Mouse (Mus musculus): ENCODE results near the gene Uts2b.

Gene Uts2b

DNA sequence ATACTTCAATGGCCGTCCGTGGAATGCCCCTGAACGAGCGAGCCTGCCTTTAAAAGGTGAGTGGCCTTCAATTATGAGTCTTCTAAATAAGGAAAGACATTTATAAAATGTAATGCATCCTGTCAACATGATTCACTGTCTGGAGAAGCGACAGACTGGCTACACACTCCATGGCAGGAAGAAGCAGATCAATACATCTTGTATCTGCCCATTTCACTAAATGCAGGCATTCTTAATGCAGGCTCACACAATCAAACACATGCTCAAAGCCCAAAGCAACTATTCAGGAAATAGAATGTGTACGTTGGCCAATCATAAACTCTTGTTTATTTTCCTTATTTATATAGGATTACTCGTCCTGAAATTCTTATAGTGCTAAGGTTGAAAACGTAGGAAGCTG lies at the start of gene Uts2b:
Gene Uts2b (minus strand): TSS at position 49 of the 400 bp plus-strand sequence.
- DNase-seq = no peak

DNA sequence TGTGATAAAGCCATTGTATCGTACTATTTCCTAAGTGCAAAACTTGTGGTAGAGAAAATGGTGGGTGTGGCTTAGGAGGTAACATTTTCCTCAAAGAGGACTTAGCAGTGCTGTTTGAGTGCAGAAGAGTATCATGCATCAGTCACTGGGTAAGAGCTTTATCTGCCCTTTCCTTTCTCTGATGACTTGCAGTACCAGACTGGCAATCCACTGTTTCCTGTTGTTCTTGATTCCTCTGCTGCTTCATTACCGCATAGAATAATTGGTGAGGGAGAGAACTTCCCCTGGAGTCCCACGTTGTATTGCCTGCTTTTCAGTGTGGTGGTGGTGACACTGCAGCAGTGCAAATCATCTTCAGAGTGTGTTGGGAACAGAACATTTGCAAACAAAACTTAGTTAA lies 47.6 kb upstream of the Uts2b start:
- no peak for DNase-seq

DNA sequence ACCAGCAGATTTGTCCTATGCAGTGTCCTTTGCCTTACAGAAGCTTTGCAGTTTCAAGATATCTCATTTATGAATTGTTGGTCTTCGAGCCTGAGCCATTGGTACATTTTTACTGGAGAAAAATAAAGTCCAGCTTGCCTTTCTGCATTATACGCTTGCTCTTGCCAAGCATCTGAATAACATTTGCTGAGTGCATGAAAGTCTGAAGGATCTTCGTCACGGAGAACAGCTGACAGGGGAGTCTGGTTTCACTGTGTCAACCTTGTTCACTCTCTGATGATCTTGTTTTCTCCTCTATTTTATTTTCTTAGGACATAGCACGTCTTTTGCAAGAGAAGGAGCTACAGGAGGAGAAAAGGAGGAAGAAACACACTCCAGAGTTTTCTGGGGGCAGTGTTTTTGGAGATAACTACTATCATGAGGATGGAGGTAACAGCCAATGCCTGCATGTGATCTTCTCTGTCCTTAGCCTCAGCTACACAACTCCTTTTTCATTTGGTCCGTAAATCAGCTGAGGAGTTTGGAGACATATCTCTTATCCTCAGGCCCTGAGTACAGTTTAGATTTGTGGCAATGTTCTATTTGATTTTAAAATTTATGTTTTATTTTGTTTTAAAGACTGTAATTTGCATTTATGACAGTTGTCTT lies 47.0 kb upstream of the Uts2b start:
- no peak for DNase-seq

DNA sequence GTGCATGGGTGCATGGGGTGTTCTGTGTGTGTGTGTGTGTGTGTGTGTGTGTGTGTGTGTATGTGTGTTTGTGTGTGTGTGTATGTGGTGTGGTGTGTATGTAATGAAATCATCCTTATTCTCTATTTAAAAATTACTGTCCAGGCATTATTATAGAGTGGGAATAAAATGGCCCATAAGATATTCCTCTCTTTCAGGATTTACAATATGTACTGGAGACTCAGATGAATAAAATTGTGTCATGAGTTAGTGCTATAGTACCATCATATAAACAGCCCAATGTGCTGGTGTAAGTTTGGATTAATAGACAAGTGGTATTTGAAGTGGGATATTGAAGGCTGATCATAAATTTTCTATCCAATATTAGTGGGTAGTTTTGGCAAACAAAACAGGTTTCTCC lies 34.1 kb upstream of the Uts2b start:
- DNase-seq = no peak

DNA sequence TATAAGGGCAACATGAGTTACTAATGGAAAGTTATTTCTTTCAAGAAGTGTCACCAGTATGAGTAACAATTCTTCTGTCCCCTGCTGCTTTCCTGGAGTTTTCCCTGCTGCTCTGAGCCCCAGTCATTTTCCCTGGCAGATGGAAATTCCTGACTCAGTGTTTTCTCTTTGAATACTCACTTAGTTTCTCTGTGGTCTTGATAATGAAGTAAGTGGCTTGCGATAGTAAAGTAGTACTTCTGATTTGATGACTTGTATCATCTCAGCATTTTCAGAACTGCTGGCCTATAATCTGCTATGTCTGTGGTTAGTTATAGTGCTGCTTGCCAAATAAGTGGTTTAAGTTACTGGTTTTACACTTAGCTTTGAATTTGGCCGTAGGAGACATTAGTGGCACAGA lies 31.5 kb upstream of the Uts2b start:
- DNase-seq = no peak

DNA sequence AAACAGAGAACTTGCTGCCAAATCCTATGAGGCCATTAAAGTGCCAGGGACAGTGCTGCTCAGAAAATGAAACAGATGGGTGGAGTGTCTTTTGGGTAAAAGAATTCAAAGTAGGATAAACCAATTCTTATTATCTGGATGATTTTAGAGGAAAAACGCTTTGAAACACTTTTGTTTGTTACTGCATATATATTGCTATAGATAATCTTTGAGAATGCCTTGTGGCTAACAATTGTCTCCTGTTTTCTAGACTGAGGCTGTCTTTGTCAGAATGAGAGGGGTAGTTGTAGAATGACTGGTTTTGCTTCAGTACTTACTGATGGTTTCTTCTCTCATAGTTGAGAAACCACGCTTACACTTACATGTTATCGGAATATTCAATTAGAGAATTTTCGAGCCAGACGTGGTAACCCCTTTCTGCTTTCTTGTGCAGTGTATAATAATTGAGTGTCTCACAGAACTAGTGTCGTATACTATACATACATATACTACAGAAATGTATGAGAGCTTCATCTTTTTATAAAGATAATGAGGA lies 29.7 kb upstream of the Uts2b start:
- no peak for DNase-seq

DNA sequence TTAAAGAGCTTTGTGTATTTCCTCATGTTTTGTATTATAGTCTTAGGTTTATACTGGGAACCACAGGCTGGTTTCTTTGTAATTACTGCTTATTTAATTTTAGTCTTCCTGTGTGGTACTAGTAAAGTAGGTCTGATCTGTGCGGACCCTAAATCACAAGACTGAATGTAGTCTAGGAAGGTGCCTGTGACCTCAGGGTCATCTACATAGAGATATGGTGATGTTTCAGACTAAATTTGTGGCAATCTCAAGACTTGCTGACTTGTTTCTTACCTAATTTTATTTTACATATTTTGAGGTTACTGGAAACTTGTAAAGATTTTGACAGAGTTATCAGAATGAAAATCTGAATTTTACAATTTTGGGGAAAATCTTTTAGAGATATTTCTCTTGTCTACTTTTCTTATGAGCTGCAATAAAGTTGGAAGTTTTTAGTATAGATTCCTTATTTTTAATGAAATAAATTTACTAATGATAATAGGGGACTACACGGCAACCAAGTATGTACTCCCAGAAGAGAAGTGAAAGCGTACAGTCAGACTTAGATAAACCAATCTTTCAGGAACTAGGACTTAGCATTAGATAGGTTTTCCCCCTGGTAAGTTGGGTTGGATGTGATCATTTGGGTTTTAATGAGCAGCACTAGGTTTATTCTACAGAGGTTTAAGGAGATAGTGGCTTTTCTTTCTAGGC lies 29.1 kb upstream of the Uts2b start:
- no peak for DNase-seq

DNA sequence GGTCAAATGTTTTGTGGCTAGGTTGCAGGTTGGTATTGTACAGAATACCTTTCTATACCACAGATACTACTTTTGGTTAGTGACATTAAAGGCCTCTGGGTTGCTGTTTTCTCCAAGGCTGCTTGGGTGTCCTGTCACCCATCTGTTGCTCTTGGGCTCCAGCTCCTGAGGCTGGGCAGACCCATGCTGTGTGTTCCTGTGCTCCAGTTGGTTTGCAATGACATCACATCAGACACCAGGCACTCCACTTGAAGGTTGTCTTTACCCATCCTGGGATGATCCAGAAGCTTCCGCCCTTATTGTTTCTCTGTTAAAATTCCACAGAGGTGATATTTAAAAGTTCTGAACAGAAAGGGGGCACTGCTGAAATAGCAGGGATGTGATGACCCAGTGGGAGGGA lies 26.9 kb upstream of the Uts2b start:
- no peak for DNase-seq

DNA sequence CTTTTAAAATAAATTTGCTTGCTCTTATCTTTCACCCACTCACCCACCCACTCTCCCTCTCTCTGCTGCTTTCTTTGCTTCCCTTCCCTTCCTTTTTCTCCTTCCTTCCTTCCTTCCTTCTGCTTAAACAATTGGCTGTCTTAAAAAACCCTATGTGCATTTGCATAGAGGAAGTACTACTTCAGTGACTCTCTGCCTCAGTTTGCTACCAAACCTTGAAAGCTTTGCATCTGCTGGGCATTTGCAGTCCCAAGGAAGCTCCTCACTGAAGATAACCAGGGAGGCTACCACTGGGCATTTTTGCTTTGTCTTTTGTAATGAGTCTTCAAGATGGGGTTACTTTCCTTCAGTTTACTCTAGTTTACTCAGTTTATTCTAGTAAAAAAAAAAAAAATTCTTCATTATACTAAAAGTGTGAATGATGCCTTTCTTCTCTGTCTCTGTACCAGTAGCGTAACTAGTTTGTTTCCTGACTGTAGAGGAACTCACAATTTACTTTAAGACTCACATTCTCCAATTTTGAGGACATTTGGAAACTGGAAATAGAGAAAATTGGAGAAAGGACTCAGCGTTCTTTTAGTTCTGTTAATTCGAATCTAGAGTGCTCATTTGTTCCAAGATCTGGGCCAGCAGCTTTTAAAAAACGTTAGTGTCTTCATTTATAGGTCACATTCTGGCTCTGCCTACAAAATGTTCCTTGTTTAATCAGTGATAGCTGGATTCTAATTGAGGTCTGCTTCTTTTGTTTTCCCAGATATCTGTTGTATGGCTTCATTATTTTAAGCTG lies 25.4 kb upstream of the Uts2b start:
- DNase-seq = no peak

DNA sequence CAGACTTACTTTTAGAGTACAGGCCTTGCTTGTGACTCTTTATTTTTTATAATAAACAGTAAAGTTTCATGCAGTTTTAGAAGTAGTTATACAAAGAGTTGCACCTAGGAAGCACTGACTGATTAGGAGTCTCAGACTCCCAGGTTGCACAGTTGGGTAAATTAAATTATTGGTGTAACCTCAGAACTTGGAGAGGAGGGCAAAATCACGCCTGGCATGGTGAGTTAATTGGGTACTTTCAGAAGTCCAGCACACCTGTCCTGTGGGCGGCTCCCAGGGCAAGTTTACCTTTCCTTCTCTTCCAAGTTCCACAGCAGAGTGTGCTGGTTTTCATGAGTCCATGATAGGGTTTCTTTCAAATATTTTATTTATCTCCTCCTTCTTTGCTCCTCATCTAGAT lies 21.8 kb upstream of the Uts2b start:
- no peak for DNase-seq

DNA sequence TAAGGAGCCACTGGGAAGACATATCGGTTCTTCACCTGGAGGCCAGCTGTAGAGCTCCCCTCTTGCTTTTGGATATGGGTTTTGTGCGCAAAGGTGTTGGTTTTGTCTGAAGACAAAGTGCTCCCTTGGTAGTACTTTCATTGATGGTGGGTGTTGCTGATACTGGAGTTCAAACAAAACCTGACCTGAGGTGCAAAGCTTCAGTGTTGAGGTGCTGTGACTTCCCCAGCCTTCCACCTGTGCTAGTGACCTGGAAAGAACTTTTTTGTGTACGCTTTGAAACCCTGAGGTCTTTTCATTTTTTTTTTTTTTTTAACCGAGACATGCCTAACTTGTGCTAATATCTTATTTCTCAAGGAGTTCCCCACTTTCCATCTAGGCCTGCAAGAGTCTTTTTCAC lies 20.3 kb upstream of the Uts2b start:
- no peak for DNase-seq

DNA sequence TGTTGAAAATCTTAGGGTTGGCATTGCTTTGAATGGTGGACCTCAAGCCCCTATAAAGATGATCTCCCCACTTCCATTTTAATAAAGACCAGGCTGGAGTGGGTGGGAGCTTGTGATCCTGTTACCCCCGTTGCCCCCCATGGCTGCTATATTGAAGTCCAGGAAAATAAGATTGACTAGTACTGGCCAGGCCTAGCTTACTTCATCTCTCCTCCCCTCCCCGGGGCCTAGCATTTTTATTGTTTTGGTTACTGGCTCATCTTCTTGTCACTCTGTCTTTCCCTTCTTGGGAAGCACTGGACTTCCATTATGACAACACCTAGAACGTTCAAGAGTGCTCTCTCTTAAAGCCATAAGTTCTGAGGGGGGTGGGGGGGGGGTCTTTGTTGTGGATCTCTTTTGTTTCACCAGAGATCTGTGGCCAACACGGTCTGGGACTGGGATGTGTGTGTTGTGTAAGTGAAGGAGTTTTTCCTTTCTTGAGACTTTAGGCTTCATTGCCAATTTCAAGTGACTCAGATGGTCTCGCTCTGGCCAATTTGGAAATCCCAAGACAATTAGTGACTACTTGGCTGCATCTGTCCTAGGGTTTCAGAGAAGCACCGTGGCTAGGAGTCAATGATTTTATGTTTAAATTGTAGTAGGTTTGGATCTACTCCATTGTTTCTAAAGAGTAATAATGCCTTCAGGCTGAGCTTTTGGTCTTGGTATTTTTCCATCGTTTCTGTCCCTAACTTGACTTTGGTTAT lies 19.7 kb upstream of the Uts2b start:
- no peak for DNase-seq

DNA sequence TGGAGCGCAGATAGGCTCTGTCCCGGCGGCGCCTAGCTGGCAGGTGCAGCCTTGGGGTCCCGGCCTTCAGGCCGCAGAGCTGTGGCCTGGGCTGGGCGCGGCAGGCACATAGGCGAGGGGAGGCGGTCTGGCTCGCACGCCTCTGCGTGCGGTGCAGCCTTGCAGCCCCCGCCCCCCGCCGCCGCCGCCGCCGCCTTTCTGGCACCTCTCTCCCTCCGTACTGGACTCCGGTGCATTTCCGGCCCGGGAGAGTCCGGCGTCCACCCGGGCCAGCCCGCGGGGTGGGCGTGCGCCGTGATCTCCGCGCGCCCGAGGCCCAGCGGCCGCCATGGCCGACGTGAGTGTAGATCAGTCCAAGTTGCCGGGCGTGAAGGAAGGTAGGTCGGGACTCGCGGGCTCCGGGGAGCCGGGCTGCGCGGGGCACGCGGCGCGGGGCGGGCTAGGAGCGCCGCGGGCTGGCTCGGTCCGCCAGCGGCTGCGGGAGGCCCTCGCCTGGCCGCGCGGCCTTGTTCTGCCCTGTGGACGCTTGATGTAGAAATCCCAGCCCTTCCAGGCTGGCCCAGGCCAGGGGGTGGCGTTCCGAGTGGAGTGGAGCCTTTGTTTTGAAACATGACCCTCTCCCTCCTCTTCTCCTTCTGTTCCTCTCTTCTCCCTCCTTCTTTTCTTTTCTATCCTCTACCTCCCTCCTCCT lies 18.9 kb upstream of the Uts2b start, which contains the start of gene Ccdc50:
Gene Ccdc50 (plus strand): TSS at position 109 of the 691 bp plus-strand sequence.
- peak; percentile 73 for DNase-seq

DNA sequence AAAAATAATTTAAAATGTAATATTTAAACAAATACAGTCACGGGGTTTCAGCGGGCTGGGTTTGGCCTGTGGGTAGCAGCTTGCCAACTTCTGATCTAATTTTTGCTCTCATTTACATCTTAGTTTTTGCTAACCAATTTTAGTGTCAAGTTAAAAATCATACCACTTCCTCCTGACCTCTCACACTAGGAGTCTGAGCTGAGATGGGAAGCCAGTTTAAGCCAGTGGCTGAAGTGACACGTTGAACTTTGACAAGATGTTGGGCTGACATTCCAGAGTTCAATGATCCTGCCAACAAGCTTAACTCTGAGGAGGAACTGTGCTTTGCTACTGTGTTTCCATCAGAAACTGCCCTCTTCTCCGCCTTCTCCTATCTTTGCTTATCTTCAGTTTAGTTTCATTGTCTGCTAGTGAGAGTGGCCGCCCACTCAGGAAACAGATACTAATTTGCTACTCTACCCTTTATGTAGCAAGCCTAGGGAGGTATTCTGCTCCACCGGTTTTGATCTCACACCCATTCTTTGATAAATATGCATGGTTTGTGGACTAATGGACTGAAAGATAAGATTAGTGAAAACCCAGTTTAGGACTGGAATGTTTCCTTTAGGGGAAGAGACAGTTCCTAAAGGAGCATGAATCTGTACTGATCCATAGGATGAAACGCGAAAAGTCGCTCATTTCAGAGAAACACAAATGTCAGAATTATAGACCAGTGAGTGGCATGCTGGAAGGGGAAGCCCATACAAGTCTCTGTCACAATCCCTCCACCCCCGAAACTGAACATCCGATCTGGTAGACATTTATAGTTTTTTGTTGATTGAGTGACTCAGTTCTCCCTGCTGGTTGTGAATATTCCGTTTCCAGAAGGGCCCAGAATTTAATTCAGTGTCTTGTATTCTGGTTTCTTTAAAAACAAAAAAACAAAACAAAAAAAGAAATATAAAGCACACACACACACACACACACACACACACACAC lies 17.9 kb upstream of the Uts2b start:
- no peak for DNase-seq

DNA sequence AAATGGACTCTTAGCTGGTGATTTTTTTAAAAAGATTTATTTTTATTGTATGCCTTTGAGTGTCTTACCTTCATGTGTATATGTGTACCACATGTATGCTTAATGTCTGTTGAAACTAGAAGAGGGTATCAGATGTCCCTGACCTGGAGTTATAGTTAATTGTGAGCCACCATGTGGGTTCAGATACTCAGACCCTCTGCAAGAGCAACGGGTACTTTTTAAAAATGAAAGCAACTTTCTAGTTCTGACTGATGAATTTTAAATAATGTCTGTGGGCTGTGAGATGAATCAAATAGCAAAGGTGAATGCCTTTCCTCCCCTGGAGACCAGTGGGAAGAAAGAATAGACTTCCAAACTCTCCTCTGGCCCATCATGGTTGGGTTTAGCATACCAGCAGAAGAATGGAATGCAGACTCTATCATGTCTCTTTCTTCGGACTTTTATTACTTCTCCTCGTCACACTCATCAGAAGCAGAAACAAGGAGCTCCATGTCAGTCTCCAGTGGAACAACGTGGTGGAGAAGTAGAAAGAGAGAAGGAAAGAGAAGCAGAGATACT lies 16.9 kb upstream of the Uts2b start:
- no peak for DNase-seq

DNA sequence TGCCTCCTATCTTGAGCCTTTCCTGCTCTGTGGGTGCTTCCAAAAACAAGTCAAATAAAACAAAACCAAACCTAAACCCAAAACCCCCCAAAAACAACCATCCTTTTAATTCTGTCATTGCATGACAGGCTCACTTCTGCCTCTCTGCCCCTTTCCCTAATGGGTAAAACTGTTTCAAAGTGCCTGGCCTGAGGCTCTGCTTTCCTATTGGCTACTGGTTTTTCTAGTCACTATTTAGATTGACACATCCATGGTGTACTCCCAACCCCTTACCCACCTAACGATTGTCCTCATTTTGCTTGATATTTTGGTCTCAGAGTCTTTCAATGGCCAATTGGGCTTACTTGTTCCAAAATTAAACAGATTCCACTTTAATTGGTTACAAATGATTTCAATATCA lies 15.6 kb upstream of the Uts2b start:
- DNase-seq = no peak

DNA sequence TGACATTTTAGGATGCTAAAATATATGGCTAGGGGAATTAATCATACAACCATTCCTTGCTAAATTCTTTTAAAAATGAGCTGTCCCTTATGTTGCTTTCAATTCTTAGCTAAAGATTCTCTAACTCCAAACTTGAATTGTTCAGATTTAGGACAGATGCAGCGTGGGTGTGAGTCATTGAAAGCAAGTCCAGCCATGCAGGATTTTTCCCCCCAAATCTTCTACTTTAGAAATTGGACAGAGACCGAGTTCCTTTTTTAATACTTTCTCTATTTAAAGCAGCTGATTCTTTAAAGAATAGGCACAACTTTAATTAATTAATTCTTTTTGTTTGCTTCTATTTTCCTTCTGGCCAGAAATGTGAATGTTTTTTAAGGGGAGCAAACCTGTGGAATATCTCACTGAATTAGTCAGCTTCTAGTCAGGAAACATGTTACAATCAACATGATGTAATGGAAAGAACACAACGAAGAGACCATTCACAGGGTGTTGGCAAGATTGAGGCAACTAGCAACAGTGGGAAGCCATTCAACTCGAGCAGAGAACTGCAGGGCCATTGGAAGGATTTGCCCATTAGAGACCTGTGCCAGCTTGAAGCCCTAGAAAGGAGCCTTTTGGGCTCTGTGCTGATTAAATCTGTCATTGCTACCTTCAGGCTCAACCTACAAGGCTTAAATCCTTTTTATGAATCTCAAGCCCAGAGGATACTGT lies 15.0 kb upstream of the Uts2b start:
- peak; percentile 70 for DNase-seq

DNA sequence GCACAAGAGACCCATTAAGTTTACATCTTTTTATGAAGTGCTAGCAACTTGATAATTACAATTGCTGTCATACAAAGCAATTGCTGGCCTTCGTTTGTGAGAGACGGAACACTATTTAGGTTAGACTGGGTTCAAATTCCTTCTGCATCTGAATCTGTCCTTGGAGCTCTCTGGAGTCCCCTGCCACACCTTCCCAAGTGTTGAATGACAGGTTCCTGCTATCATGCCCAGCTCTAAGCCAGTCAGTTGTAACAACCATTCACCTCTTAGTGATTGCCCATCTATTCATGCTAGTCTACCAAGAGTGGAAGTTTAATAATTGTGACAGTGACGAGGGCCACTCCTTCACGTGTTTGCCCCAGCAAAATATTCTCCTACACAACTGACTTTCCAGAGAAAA lies 12.2 kb upstream of the Uts2b start:
- no peak for DNase-seq

DNA sequence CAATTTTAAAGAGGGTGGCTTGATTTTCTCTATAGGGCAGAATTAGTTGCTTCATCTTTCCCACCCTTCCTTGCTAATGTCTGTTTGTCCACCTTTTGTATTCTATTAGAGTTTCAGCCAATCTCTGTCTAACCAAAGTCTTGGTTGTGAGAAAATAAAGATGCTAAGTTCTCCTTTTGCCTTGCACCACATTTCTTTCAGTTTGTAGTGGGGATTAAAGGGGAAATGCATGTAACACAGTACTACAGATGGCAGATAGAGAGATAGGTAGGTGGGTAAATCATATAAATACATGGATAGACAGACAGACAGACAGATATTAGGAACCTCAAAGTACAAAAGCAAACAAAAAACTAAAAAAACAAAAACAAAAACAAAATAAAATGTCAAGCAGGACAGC lies 6.5 kb upstream of the Uts2b start:
- DNase-seq = no peak

DNA sequence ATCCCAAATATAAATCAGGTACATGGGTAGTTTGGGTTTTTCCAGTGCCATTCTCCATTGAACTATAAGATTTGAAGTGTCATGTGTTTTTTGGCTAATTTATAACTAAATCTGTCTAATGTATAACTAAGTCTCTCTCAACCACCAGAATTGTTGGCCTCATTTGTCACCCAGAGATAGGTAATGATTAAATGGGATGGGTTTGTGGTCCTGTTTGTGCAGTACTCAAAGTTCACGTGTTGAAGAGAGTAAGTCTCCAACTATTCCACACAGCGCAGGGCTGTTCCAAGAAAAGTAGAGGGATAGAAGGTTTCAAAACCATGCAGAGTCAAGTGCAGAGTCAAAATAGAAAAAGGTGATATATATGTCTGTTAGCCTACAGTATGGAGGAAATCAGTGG lies 5.3 kb upstream of the Uts2b start:
- DNase-seq = no peak
